Mouse (Mus musculus): Measurements from ENCODE around the gene Gtf2h2. TPM values are rescaled to one million over a fixed set of nuclear protein-coding genes. Genes with fewer than 3 reads are reported as not detected.

The Gtf2h2 gene
- polyA plus RNA-seq (2016; fragmentation: Nextera tagmentation; extraction: Ambion mirVana): 53.3 and 56.2 TPM in 2 replicates

DNA sequence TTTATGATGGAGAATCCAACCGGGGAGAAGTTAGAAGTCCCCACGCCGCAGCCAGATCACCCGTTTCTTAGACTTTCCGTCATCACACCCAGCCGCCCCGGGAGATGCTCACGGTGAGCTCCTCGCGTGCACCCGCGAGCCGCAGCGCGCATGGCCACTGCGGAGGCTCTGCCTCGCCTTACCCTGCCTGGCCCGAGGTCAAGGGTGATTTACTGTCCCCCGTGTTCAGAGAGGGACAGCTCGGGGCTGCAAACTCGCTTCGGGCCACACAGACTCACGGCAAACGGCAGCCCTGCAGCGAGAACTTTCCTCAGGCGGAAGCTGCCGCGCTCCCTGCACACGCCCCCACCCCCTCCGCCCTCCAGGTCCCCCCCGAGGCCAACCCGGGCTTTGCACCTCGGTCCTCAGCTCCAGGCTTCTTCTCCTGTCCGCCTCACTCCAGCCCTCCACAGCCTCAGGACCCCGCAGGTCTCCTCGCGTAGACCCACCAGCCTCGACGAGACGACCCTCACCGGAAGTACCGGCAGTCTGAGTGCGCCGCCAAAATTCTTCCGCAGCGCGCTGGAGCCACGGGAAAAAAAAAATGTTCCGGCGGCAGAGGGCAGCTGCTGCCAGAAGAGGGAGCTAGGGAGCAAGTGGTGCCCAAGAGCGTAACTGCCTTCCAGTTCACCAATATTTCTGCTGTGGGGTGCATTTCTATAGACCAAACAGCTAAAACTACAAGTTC, at the start of gene Gtf2h2:
Gtf2h2 (minus strand) TSS at position 519 of the 727 bp plus-strand sequence.
- Histone ChIP-seq H3K27ac (ENCODE audit: poor library complexity, severe bottlenecking) (peak within 1 kb of the TSS; percentile 83), H3K4me1 (replicated peaks) (peaks cover 13% of the 10 kb centered on the region), H3K4me3 (peak within 1 kb of the TSS; percentile 98), H3K9me3 (replicated peaks) (no peaks in the 10 kb centered on the region), H3K4me2 (peak within 1 kb of the TSS; percentile 76), H3K9ac (peak within 1 kb of the TSS; percentile 93), H3K27me3 (replicated peaks) (no peaks in the 10 kb centered on the region), H3K36me3 (peaks cover 19% of the 10 kb centered on the region)
- under 1% methylated on average over 50 of the region's 51 CpGs for WGBS
- peak; percentile 83 for ATAC-seq (ENCODE audit: insufficient number of reproducible peaks, low FRiP score)

DNA sequence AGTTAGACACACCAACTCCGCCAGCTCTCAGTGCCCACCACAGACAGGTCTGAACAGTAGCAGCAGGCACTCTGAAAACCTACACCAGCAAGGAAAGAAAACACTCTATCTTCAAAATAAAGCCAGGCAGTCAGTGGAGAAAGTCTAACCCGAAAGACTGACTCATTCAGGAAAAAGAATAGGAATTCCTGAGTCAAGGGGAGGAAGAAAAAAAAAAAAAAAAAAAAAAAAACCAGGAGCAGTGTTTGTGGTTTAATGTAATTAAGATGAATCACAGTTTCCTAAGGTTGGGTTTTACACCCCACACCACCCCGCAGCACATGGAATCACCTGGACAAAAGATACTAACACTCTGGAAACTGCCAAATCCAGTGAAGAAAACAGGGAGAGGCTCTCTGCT, 43.8 kb upstream of the Gtf2h2 start:
- 62% methylated on average over 3 of the region's 3 CpGs for whole genome bisulfite sequencing

DNA sequence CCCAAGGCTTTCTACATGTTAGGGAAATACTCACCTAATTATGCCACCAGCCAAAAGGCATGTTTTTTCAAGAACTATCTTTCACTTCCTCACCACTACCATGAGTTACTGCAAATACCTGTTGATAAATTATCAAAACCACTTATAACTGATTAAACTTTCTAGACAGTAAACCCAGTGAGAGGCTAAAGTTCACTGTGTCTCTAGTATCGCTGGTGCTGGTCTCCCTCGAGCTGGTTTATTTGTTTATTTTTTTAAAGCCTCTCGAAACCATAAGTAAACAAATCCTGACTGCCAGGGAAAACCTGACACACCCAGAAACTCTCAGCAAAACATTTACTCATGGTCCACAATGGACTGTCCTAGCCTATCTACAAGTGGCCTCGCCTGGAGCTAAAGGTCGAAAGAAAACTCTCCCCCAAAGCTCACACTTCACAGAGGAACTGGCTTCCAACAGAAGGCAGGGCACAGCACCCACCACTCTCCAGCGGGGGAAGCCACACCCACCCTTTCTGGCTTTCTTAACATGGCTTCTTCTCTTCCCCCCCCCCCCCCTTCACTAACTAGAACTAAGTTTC, 40.5 kb upstream of the Gtf2h2 start:
- 0 out of 2 replicates have a peak, but pooled peaks cover 7% of the 10 kb centered on the region for H3K4me1 ChIP-seq (replicated peaks)
- H3K4me3 ChIP-seq: no peak overlapping the region
- no peak overlapping the region for H3K9ac ChIP-seq
- no peak overlapping the region for H3K27ac ChIP-seq (ENCODE audit: poor library complexity, severe bottlenecking)
- H3K36me3 ChIP-seq: no peaks in the 10 kb centered on the region
- 0 out of 2 replicates have a peak, but pooled peaks cover 4% of the 10 kb centered on the region for H3K9me3 ChIP-seq (replicated peaks)
- 43% methylated on average over 6 of the region's 6 CpGs for WGBS
- no peak for ATAC-seq (ENCODE audit: insufficient number of reproducible peaks, low FRiP score)
- no peaks in the 10 kb centered on the region for H3K27me3 ChIP-seq (replicated peaks)
- no peak overlapping the region for H3K4me2 ChIP-seq

More for the DNA sequence above, 43.8 kb upstream of the Gtf2h2 start:
- no peak overlapping the region for H3K4me2 ChIP-seq
- no peaks in the 10 kb centered on the region for H3K36me3 ChIP-seq
- H3K4me1 ChIP-seq (replicated peaks): 0 out of 2 replicates have a peak, but pooled peaks cover 7% of the 10 kb centered on the region
- H3K9ac ChIP-seq: no peak overlapping the region
- H3K27me3 ChIP-seq (replicated peaks): no peaks in the 10 kb centered on the region
- H3K27ac ChIP-seq (ENCODE audit: poor library complexity, severe bottlenecking): no peak overlapping the region
- H3K9me3 ChIP-seq (replicated peaks): no peaks in the 10 kb centered on the region
- ATAC-seq (ENCODE audit: insufficient number of reproducible peaks, low FRiP score): no peak
- H3K4me3 ChIP-seq: no peak overlapping the region

DNA sequence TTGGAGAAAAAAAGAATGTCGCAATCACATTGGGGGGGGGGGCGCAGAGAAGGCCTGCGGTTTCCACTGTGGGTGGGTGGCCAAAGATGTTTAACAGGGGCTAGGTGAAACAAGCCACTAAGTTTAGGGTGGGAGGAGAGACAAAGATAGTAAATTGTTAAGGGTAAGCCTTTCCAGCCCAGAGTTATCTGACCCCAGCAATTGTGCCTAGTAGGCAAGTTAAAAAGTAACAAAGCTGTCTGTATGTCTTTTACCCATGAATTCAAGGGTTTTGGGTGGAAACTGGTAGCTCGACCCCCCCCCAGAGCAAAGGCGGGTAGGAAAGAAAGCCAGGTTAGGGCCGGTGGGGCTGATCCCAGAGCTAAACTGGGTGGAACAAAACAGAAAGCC, 34.3 kb upstream of the Gtf2h2 start:
- Histone ChIP-seq H3K9ac (no peak overlapping the region), H3K4me2 (no peak overlapping the region), H3K4me3 (no peak overlapping the region), H3K27ac (ENCODE audit: poor library complexity, severe bottlenecking) (no peak overlapping the region), H3K4me1 (replicated peaks) (no peaks in the 10 kb centered on the region), H3K9me3 (replicated peaks) (0 out of 2 replicates have a peak, but pooled peaks cover 4% of the 10 kb centered on the region), H3K27me3 (replicated peaks) (no peaks in the 10 kb centered on the region), H3K36me3 (no peaks in the 10 kb centered on the region)
- ATAC-seq (ENCODE audit: insufficient number of reproducible peaks, low FRiP score): no peak
- 76% methylated on average over 6 of the region's 6 CpGs for WGBS

DNA sequence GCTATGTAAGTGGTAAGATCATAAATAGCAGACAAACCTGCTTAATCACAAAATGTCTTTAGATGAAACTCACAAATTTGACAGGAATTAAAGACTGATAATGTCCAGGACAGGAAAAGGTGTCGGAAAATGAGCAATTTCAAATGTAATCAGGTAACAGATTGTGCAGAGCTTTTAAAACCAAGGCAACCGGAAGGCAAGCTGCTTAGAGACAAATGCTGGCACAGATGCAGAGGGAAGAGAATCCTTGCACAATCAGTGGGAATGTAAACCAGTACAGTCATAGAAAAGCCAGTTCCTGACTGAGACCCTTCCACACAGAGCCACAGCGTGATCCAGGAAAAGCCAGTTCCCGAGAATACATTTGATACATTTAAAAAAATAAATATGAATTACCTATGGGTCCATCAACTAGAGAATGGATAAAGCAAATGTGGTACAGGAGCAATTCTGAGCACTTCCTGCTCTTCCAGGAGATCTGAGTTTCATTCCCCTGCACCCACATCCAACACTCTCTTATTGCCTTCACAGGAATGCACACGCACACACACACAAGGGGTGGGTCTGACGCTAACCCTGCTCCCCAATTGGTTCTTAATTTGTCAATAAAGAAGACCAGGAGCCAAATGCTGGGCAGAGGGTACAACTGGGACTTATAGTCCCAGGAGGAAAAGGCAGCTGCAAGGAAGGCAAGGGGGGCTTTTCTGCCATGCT, 33.7 kb upstream of the Gtf2h2 start:
- WGBS: 64% methylated on average over 6 of the region's 6 CpGs
- Histone ChIP-seq H3K27me3 (replicated peaks) (no peaks in the 10 kb centered on the region), H3K9me3 (replicated peaks) (0 out of 2 replicates have a peak, but pooled peaks cover 4% of the 10 kb centered on the region), H3K27ac (ENCODE audit: poor library complexity, severe bottlenecking) (no peak overlapping the region), H3K4me3 (no peak overlapping the region), H3K9ac (no peak overlapping the region), H3K4me2 (no peak overlapping the region), H3K36me3 (no peaks in the 10 kb centered on the region), H3K4me1 (replicated peaks) (no peaks in the 10 kb centered on the region)
- ATAC-seq (ENCODE audit: insufficient number of reproducible peaks, low FRiP score): no peak

DNA sequence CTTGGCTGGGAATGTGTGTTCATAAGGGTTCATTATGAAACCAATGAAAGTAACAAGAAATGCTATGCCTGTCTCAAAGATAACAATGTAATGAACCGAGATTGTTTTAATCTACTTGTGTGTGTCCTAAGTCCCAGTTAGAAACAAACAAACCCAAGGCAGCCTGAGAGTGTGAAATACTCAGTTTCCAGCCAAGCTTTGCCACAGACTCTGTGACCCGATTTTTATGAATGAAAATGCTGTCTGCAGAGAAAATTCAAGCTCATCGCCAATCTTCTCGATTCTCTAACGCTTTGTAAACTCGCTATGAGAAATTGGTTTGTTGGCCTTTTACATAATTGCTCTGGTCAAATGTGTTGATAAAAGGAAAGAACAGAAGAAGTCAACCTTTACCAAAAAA, 32.5 kb upstream of the Gtf2h2 start:
- H3K9me3 ChIP-seq (replicated peaks): 0 out of 2 replicates have a peak, but pooled peaks cover 2% of the 10 kb centered on the region
- no peak overlapping the region for H3K9ac ChIP-seq
- H3K4me2 ChIP-seq: no peak overlapping the region
- H3K27ac ChIP-seq (ENCODE audit: poor library complexity, severe bottlenecking): no peak overlapping the region
- no peak overlapping the region for H3K4me3 ChIP-seq
- 80% methylated on average over 6 of the region's 6 CpGs for WGBS
- no peaks in the 10 kb centered on the region for H3K4me1 ChIP-seq (replicated peaks)
- H3K36me3 ChIP-seq: no peaks in the 10 kb centered on the region
- no peaks in the 10 kb centered on the region for H3K27me3 ChIP-seq (replicated peaks)
- no peak for ATAC-seq (ENCODE audit: insufficient number of reproducible peaks, low FRiP score)

DNA sequence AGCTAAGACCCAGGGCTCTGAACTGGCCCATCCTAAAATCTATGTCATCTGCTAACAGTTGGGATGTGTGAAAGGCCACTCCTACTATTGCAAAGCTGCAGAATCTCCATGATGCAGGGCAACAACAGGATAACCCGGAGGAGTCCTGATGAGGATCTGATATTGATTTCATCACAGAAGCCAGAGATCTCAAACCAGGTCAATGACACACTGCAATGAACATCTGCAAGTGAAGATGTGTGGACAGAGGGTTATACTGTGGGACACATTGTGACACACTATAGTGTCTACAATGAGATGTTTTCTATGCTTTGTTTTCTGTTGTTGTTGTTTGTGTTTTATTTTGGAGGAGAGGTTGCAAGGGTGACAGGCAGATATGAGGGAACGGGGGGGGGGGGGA, 31.3 kb upstream of the Gtf2h2 start:
- H3K4me3 ChIP-seq: no peak overlapping the region
- H3K4me1 ChIP-seq (replicated peaks): no peaks in the 10 kb centered on the region
- H3K9ac ChIP-seq: no peak overlapping the region
- H3K4me2 ChIP-seq: no peak overlapping the region
- no peaks in the 10 kb centered on the region for H3K9me3 ChIP-seq (replicated peaks)
- H3K36me3 ChIP-seq: no peaks in the 10 kb centered on the region
- H3K27me3 ChIP-seq (replicated peaks): no peaks in the 10 kb centered on the region
- no peak overlapping the region for H3K27ac ChIP-seq (ENCODE audit: poor library complexity, severe bottlenecking)
- no peak for ATAC-seq (ENCODE audit: insufficient number of reproducible peaks, low FRiP score)
- 73% methylated on average over 2 of the region's 2 CpGs for WGBS

DNA sequence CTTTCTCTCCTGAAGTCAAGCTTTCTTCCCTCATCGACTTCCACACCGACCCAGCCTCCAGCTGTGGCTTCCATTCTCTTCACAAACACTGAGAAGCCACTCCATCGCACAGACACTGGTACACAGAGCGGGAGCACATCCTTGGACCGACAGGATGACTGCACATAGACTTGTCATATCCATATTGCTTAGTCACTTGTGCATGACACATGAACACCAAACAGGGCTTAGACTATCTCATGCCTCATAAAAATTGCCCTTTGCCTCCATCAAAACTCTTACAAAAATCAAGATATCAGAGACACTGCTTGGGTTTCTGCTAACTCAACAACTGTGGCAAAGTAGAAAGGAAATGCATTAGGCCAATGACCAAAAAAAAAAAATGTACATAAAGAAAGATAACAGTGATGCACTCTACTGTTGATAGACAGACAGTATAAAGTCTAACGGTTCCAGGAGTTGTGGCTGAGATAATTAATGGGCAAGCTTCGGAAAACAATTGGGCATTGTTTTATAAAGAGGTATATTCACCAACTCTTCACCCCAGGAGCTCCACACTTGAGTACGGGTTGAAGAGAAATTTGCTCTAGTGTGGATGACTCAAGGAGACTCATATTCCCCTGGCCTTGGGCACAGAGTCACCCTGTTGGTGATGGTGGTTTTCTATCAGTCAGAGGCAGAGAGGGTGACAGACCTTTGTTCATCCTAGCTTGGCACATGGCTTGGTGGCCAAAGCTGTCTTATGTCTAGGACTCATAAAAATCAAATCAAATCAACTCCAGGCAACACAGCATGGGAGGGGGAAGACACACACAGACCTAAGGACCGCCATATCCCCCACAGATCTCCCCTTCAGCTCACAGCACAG, 29.6 kb upstream of the Gtf2h2 start:
- no peaks in the 10 kb centered on the region for H3K9me3 ChIP-seq (replicated peaks)
- no peak overlapping the region for H3K9ac ChIP-seq
- no peak overlapping the region for H3K27ac ChIP-seq (ENCODE audit: poor library complexity, severe bottlenecking)
- H3K4me1 ChIP-seq (replicated peaks): no peaks in the 10 kb centered on the region
- ATAC-seq (ENCODE audit: insufficient number of reproducible peaks, low FRiP score): no peak
- no peak overlapping the region for H3K4me3 ChIP-seq
- 79% methylated on average over 9 of the region's 9 CpGs for WGBS
- no peaks in the 10 kb centered on the region for H3K36me3 ChIP-seq
- H3K27me3 ChIP-seq (replicated peaks): no peaks in the 10 kb centered on the region
- no peak overlapping the region for H3K4me2 ChIP-seq

DNA sequence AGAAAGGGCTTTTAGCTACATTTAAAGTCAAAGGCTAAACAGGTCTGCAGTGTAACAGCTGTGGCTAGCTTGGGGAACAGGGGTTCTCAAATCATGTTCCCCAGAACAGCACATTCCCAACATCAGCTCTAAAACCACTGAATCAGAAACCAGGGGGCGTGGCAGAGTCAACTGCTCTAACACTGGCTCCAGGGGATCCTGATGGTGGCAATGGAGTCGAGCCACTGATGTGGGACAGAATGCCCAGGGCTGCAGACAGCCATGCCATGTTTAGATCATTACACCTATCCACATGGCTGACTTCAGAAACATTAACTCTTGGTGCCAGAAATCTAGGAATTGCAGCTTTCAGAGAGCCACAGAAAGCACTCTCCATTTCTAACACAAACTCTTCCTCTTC, 26.8 kb upstream of the Gtf2h2 start:
- ATAC-seq (ENCODE audit: insufficient number of reproducible peaks, low FRiP score): no peak
- Histone ChIP-seq H3K27me3 (replicated peaks) (no peaks in the 10 kb centered on the region), H3K27ac (ENCODE audit: poor library complexity, severe bottlenecking) (no peak overlapping the region), H3K4me3 (no peak overlapping the region), H3K4me1 (replicated peaks) (peaks cover 8% of the 10 kb centered on the region), H3K9ac (no peak overlapping the region), H3K4me2 (no peak overlapping the region), H3K36me3 (no peaks in the 10 kb centered on the region), H3K9me3 (replicated peaks) (no peaks in the 10 kb centered on the region)
- 73% methylated on average over 2 of the region's 2 CpGs for WGBS

DNA sequence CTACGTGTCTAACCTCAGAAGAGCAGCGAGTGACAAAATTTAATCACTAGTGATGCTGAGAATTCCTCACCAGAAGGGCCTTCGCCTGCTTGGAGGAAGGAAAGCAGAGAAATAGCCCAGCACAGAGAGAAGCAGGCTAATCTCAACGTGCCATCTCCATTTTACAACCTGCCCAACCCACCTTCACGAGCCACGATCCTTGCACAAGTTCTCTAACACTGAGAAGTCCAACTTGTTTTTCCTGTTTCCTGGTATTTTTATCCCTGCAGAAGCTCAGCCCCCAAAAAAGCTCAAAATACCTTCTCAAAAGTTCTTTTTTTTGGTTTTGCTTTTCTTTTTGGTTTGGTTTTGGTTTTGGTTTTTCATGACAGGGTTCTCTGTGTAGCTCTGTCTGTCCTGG, 25.8 kb upstream of the Gtf2h2 start:
- Histone ChIP-seq H3K9ac (no peak overlapping the region), H3K4me3 (no peak overlapping the region), H3K9me3 (replicated peaks) (no peaks in the 10 kb centered on the region), H3K4me2 (no peak overlapping the region), H3K36me3 (no peaks in the 10 kb centered on the region), H3K27me3 (replicated peaks) (no peaks in the 10 kb centered on the region), H3K27ac (ENCODE audit: poor library complexity, severe bottlenecking) (no peak overlapping the region), H3K4me1 (replicated peaks) (peaks cover 8% of the 10 kb centered on the region)
- ATAC-seq (ENCODE audit: insufficient number of reproducible peaks, low FRiP score): no peak
- 78% methylated on average over 6 of the region's 6 CpGs for WGBS

Data from heart, embryonic 12.5 days (tissue).